Mouse (Mus musculus) yolk sac, embryonic 10.5 days (tissue): ENCODE data around the gene Aldh5a1.

Source experiments
- DNase-seq: peaks from one replicate; pipeline ENCODE4 v3.0.0-alpha.2; 2017; ENCODE audit warnings: low spot score

The Aldh5a1 gene

GRCm38 (mm10) chr13:24933199-24933598, 4.3 kb downstream of the Aldh5a1 start:
- no peak for DNase-seq

- no peak for DNase-seq
Measured at GRCm38 (mm10) chr13:24930591-24930990, 6.9 kb downstream of the Aldh5a1 start.

GRCm38 (mm10) chr13:24923991-24924390, 13.5 kb downstream of the Aldh5a1 start:
- no peak for DNase-seq

GRCm38 (mm10) chr13:24921281-24921680, 16.2 kb downstream of the Aldh5a1 start:
- no peak for DNase-seq

- DNase-seq = peak; percentile 38
Measured at GRCm38 (mm10) chr13:24920333-24920977, 17.0 kb downstream of the Aldh5a1 start.

- DNase-seq = no peak
Measured at GRCm38 (mm10) chr13:24915831-24916230, 21.6 kb downstream of the Aldh5a1 start.

- DNase-seq = no peak
Measured at GRCm38 (mm10) chr13:24914915-24915314, 22.5 kb downstream of the Aldh5a1 start.

- no peak for DNase-seq
Measured at GRCm38 (mm10) chr13:24913576-24913975, 23.9 kb downstream of the Aldh5a1 start.

- DNase-seq = no peak
Measured at GRCm38 (mm10) chr13:24909112-24909511, 28.3 kb downstream of the Aldh5a1 start.

GRCm38 (mm10) chr13:24906831-24907570, 30.5 kb downstream of the Aldh5a1 start:
- DNase-seq = no peak

- no peak for DNase-seq
Measured at GRCm38 (mm10) chr13:24905422-24905821, 32.0 kb downstream of the Aldh5a1 start.

GRCm38 (mm10) chr13:24903412-24903811, 34.0 kb downstream of the Aldh5a1 start:
- no peak for DNase-seq

- no peak for DNase-seq
Measured at GRCm38 (mm10) chr13:24901916-24902315, 35.5 kb downstream of the Aldh5a1 start.

- DNase-seq = peak; percentile 48
Measured at GRCm38 (mm10) chr13:24893880-24894279, 43.6 kb downstream of the Aldh5a1 start.

GRCm38 (mm10) chr13:24892516-24892915, 44.9 kb downstream of the Aldh5a1 start:
- no peak for DNase-seq

- DNase-seq = no peak
Measured at GRCm38 (mm10) chr13:24889554-24889953, 47.9 kb downstream of the Aldh5a1 start.

- no peak for DNase-seq
Measured at GRCm38 (mm10) chr13:24882411-24882810, 55.0 kb downstream of the Aldh5a1 start.

- DNase-seq = peak; percentile 63
Measured at GRCm38 (mm10) chr13:24880704-24881103, 56.8 kb downstream of the Aldh5a1 start.

GRCm38 (mm10) chr13:24880208-24880607, 57.3 kb downstream of the Aldh5a1 start:
- DNase-seq = peak; percentile 70

GRCm38 (mm10) chr13:24879359-24880040, 58.0 kb downstream of the Aldh5a1 start:
- DNase-seq = peak; percentile 86

GRCm38 (mm10) chr13:24868233-24868632, 69.2 kb downstream of the Aldh5a1 start:
- DNase-seq = no peak

GRCm38 (mm10) chr13:24867789-24868188, 69.7 kb downstream of the Aldh5a1 start:
- no peak for DNase-seq
